Mouse (Mus musculus) ovary, adult 18-20 months (tissue): ENCODE results near the gene Tesk2.
"Not testable (repeated sequence)": the region's sequence is repeated elsewhere in the genome, so short reads cannot be mapped to it uniquely, and the experiment has no call there.

Source experiments
- DNase-seq: peaks from one replicate; pipeline ENCODE4 v3.0.0; 2022; ENCODE audit warnings: low spot score, mixed read lengths

Gene Tesk2

DNA sequence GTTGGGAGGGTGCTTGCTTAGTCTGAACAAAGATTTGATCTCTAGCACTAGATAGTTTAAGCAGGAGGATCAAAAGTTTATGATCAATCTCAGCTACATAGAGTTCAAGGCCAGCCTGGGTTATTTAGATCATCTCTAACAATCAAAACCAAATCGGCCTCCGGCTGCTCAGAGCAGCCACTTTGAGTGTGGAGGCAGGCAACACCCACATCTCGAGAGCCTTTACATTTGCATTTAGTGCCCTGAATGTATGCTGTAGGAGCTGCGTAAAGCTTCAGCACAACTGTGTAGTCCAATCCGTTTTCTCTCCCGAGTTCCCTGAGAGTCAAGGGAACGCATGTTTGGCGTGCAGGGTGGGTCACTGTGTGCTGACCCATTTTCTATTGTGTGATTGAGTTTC, 71.7 kb downstream of the Tesk2 start:
- DNase-seq, result no peak

DNA sequence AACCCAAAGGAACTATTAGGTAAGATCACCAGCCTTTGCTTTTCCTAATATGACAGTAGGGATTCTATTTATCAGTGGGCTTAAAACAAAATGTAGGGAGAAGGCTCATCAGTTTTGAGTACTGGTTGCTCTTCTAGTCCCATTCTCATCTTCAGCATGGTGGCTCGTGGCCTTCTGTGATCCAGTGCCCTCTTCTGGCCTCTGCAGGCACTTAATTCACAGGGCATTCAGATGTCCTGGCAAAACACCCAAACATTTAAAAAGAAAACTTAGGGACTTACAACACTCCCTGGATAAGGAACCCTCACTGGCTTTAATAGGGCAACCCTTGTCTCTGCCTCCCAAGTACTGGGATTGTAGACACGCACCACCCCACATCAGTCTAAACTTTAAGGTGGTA, 73.5 kb downstream of the Tesk2 start:
- DNase-seq, result no peak

DNA sequence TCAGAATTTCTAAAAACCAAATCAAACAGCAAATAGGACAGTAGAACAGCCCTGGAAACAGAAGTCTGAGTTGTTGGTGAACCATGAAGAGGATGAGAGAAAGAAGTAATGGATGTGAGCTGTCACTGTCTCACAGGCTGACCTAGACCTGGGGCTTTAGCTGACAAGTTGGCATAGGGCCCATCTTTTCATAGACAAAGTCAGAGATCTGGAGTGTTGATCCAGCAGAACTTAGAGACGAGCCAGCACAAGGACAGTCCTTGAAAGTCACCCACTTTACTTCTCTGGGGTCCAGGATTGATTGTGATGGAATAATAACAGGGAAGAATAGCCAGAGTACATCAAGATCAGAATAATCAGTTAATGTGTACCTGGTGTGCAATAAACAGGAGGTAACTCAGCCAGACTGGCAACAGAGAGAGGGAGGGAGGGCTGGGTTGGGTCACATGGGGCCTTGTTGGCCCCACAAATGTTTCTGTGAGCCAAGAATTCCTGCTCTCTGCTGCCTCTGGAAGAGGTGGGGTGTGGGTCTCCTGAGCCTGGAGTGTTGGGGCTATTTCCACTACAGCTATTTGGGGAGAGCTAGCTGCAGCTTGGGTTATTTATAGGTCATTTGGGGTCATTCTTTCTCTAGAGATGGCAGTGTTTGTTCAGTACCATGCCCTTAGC, 75.8 kb downstream of the Tesk2 start:
- DNase-seq, result no peak

DNA sequence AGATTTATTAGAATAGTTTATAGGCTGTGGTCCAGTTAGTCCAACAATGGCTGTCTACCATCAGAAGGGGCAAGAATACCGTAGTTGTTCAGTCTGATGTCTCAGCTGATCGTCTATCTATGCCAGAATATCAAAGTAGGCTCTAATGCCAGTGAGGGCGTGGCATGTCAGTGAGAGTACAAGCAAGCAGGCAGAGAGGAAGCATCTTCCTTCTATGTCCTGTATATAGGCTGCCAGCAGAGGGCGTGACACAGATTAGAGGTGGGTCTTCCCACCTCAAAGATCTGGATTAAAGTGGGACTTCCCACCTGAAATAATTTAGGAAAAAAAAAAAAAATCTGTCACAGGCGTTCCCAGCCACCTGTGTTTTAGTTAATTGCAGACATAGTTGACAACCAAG, 79.2 kb downstream of the Tesk2 start:
- no peak for DNase-seq

DNA sequence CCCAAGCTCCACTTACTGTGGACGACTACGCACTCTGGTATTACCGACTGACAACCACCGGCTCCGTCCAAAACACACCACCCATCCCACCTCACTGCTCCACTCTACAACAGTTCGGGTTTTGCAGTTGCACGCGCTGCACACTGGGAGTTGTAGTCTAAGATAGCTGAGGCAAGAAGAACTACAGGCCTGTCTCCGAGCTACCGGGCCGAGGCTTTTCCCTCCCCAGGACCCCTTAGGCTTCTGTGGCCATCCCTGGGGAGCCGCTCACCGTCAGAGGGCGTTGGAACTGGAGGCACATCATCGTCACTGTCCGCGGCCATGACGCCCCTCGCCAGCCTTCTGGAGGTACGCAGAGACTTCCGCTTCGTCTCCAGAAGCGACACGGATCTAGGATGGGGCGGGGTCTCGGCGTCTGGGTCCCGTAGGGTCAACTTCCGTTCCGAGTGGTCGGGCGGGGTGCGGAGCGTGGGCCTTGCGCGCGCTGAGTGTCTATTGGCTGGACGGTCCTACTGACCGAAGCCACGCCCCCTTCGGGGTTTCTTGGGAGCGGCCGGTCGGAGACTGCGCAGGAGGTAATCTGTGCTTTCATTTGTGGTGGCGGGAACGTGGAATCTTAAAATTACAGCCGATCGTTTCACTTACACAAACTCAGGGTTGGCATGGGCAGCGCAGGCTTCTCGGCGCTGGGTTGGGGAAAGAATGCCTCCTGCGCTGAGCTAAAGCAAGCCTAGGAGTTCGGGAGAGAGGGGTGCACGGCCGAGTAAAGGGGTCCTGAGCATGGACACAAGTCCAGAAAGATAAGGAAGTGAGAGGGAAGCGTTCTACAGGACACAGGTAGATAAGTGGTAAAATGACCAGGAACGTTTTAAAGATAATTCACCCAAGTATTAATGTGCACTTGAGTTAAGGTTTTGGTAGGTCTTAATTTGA, 86.7 kb downstream of the Tesk2 start, which contains the start of the genes Toe1 and Mutyh:
Gene Toe1 (minus strand): TSS at position 444 of the 933 bp plus-strand sequence.
Gene Mutyh (plus strand): TSS at position 527 of the 933 bp plus-strand sequence.
- peak; percentile 94 for DNase-seq

DNA sequence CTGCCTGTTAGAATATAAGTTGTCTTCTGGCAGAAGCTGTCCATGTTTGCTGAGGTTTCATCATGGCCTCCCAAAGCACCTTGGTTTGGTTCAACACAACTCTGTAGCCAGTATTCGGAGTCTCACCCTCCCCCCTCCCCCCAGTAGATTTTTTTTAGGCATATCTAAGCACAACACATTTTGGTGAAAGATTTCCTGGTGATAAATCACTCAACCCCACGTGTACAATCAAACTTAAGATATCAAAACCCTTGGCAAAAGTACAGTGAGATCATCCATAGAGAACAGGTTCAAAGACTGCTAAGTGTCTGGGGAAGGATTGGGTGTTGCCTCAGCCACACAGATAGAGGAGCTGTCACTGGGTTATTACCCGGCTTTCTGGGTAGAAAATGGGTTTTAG, 90.3 kb downstream of the Tesk2 start:
- no peak for DNase-seq

DNA sequence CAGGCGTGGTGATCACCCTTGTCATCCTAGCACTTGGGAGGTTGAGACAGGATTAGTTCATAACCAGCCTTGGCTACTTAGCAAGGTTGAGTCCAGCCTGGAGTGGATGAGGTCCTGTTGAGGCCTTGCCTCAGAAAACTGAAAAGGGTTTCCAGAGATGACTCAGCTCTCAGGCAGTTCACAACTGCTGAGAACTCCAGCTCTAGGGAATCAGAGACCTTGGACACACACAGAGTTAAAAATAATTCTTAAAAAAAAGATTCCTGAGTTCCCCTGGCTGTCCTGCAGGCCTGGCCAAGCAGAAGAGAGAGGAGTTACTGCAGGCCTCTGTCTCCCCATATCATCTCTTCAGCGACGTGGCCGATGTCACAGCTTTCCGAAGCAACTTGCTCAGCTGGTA, 94.5 kb downstream of the Tesk2 start:
- DNase-seq, result no peak

DNA sequence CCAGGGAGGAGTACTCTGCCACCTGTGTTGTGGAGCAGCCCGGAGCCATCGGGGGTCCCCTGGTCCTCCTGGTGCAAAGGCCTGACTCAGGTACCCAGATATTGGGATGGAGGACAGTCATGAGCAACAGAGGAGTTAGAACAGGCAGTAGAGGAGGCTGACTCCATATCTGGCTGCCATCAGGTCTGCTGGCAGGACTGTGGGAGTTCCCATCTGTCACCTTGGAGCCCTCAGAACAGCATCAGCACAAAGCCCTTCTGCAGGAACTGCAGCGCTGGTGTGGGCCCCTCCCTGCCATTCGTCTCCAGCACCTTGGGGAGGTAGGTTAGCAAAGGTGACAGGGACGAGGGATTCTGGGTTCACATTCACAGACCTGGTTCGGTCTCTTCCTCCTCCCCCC, 96.7 kb downstream of the Tesk2 start:
- DNase-seq, result no peak

DNA sequence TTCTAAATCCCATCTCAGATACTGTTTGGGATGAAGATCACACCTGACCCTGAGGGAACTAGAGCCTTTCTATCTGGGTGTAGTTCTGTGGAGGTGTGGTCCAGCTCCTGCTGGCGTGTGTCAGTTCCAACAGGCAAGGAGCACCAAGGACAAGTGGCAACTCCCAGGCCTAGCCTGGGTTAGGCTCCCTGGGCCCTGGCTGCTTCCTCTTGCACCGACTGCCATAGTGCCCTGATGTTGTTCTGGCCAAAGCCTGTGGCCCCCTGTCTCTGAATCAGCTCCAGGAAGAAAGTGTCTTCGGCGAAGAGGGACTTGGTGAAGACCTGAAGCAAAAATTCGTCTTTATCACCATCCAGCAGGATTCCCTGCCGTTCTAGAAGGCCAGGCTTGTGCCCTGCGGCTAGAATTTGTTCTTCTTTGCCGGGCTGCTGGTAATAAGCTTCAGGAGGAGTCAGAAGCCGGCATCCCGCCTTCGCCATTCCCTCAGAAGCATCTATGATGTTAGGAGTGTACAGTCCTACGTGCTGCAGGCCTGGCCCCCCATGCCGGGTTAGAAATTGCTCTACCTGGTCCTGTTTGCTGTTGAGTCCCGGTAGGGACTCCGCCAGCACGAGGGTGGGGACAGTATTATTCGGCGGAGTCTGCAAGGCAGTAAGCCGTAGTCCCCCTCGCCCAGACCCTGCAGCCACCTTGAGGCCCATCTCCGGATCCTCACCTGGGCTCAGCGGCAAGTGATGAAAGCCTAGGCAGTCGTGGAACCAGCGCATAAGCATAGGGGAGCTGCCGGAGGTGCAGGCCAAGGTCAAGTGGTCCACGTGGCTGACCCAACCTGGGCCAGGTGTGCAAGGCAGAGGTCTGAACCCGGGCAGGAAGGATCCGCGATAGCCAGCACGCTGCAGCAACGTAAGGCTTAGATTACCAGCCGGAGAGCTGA, 99.5 kb downstream of the Tesk2 start:
- DNase-seq, result no peak

DNA sequence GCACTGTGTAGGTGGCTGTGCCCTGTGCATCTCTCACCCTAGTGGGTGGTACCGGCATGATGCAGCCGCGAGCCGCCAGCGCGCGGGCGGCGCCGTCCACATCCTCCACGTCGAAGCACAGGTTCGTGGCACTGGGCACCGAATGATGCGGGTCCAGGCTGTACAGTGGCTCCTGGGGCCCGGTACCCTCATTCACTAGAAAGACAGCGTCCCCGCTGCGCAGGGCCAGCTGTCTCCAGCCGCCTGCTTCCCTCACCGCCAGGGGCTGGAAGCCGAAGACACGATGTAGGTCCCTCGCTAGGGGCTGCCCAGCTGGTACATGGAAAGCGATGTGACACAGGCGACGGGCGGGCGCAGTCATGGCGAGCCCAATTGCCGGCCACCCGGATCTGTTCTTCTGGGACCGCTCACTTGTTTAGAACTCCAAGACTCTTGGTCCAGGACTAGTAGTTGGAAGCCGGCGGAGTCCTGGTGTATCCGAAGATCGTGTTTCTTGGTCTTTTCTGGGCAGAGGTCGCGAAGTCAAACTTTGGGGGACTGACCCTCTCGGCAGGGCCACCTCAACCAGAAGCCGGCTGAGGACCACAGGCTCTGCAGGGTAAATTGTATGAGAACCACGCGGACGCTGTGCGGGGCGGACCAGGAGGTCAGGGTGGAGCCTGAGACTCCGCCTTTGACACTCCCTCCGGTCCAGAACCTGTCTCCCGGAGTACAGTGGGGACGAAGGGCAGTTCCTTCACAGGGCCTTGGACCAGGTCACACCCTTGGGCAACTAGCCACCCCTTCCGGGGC, 100.3 kb downstream of the Tesk2 start:
- DNase-seq, result peak; percentile 69

DNA sequence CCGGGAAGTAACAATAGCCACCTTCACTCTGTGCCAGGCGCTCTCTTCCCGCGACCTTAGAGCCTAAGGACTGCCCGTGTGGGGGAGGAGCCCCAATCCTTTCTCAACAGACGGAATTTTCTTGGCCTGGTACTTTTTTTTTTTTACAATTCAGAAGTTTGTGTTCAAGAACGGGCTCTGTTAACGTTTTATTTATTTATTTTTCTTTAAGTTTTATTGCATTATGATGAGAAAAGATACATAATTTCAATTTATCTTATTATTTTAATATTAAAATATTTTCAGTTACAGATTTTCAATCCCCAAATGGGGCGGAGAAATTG, 100.9 kb downstream of the Tesk2 start, which contains the start of gene Hpdl:
Gene Hpdl (minus strand): TSS at position 14 of the 323 bp plus-strand sequence.
- no peak for DNase-seq

DNA sequence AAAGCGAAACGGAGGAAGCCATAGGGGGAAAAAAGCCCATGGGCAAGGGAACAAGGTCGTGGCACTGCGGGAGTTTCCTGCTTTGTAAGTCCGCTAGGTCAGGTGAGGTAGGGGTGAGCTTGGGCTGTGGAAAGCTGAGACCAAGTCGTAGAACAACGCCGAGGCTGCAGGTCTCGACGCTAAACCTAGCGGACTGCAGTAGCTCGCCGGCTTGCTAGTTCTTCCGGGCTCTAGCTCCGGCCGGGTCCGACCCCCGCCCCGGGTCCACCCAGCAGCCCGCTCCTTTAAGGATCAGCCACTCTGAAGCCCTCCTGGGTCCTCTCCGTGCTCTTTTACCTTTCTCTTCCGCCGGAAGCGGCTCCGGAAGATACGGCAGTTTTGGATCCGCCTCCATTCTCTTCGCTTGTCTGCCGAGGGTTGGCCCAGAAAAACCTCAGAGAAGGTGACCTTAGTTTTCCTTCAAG, 103.8 kb downstream of the Tesk2 start:
- peak; percentile 60 for DNase-seq

DNA sequence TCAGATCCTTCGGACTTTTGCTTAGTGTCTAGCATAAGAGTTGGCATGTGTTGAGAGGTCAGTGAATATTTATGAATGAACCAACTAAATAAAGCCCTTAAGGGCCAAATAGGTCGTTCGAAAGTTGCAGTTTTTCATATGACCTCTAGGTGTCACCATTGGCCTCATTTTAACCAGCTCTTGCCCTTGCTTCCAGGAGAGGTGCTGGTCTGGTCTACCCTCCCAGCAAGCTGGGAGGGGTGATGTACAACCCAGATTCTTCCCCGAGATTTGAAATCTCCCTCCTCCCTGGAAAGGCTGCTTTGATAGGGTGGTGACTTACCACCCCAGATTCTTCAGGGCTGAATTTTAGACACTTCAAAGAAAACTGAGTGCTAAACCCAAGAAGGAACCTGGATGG, 107.1 kb downstream of the Tesk2 start:
- no peak for DNase-seq

DNA sequence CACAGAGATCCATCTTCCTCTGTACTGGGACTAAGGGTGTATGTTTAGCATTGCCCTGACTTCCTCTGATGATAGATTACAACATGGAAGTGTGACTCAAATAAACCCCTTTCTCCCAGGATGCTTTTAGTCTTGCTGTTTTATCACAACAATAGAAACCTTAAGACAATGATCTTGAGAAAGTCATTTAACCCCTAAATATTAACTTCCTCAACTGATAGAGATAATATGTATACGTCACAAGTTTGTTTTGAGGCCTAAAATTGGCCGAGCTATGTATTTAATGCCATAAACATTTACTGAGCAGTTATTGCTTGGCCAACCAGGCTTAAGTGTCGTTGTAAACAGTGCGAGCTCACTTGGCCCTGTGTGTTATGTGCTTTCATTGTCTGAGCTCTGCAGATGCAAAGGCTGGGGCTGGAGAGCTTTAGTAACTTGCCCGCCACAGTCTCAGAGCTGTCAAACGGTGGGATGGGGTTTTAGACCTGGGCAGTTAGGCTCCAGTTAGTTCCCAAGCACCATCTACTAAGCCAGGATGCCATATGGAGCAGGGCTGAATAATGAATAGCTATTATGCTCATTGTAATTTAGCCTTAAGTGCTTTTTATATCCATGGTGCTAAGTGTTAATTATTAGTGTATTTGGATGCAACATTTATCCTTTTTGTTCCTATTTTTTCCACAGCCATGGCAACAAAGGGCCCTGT, 108.8 kb downstream of the Tesk2 start:
- no peak for DNase-seq

DNA sequence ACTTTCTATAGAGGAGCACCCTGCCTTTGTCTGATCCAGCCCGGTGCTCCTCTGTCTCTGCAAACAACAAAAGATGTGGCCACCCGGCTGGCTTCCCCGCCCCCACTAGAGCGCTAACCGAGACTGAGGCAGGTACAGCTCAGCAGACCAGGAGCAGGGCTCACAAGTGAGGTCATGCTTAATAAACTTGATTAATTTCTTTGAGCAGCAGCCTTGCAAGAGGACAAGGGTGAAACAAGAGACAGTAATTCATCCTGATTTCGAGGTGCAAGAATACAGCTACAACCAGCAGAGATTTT, 109.3 kb downstream of the Tesk2 start:
- DNase-seq, result no peak

DNA sequence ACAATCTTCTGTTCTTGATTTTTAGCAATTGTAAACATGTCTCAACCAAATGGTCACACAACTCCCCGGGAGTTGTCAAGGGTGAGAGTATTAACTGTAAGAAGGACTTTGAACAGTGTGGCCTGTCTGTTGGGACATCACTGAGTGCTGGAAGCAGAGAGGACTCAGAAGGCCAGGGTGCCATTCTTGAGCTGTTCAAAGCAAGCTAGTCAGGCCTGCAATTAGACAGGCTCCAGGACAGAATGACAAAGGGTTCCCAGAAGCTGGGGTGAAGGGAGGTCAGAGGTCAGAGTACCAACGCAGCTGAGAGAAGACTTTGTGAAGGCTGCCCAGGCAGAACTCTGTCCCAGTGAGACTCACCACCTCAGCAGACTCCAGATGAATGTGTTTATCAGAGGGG, 118.3 kb downstream of the Tesk2 start:
- DNase-seq, result no peak

DNA sequence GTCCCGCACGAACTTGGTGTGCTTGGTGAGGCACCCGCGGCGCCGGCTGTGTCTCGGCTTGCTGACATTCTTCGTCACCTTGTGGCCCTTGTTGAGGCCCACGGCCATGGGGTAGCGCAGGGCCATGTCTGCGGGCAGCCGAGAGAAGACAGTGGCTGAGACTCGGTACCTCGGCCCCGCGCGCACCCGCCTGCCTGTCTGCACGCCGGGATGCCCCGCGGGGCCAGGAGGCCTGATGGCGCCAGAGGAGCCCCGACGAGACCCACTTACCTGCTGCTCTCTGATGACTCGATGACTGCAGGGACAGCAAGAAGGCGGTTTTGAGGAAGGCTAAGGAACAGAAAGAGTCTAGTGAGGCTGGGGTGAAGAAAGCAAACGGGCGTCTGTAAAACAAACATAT, 119.3 kb downstream of the Tesk2 start:
- not testable (repeated sequence) for DNase-seq

DNA sequence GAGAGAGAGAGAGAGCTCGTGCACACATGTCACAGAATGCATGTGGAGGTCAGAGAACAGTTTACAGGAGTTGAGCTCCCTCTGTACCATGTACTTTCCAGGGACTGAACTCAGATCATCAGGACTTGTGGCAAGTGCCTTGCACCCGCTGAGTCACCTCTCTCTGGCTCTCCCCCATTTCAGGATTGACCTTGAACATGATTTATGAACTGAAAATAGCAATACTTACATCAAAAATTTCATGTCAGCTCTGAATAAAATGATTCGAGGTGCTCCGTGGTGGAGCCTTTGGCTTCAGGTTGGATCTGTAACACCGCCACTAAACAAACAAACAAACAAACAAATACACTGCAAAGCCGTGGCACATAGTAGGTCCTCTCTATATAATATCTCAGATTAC, 120.1 kb downstream of the Tesk2 start:
- DNase-seq, result no peak

DNA sequence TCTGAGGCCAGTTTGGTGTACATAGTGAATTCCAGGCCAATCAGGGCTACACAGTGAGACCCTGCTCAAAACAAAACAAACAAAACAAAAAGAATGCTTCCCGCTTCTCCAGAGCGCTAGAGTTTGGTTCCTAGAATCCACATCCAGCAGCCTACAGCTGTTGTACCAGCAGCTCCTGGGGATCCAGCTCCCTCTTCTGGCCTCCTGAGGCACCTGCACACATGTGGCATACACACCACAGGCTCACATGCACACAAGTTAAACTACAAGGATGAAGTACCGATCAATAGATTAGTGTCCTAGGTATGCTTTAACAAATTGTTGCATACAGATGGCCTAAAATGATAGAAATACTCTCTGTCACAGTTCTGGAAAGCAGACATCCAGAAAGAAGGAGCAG, 123.6 kb downstream of the Tesk2 start:
- DNase-seq, result no peak

DNA sequence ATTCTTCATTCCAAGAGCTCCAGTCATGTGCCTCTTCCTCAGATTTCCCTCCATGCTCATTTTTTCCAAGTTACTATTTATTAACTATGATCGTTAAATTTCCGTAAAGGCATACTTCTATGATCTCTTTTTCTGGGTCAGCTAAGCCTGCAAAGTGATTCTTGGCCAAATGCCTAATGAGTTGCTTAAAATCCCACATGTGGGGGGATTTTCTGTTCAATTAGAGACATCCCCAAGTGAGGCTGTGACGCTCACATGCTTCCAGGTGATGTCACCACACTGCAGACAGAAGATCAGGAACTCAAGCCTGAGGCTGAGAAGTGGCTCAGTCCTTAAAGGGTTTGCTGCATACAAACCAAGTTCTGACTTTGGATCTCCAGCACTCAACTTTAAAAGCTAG, 129.2 kb downstream of the Tesk2 start:
- no peak for DNase-seq

DNA sequence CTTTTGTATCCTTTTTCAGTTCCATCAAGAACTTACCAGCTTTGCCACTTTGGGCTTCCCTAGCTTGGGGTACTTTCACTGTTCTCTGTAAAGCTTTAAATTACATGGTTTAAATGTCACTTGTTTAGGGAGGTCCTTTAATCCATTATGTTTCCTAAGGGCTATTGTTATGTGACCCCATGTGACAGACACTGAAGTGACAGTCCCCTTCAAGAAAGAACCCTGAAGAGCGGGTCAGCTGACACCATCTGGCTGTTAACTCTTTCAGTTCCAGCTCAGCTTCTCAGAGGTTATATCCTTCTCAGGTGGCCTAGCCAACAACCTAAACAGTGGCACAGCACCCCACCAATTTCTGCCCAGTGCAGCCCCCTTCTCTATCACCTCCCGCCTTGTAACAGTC, 133.5 kb downstream of the Tesk2 start:
- DNase-seq, result no peak
